Mouse (Mus musculus) C2C12 (cell line): ENCODE results near the gene Map4.

Experiments used
- CTCF ChIP-seq: IDR thresholded peaks from one replicate; pipeline ENCODE4 v1.5.1; 2011; ENCODE audit not compliant: control insufficient read depth, insufficient read depth, insufficient read length
- FOSL1 ChIP-seq: IDR thresholded peaks from one replicate; pipeline ENCODE4 v1.8.0; 2011; ENCODE audit warnings: mild to moderate bottlenecking, low read length; ENCODE audit not compliant: poor library complexity, insufficient read depth, severe bottlenecking
- MAX ChIP-seq: IDR thresholded peaks from one replicate; pipeline ENCODE4 v1.6.1; 2011; ENCODE audit warnings: mild to moderate bottlenecking, control low read depth
- USF1 ChIP-seq: IDR thresholded peaks from one replicate; pipeline ENCODE4 v1.6.1; 2011; ENCODE audit warnings: low read depth, mild to moderate bottlenecking, control low read depth, moderate library complexity

GRCm38 (mm10) chr9:109917931-109918330 is 13.3 kb upstream of the Map4 start:
- TF ChIP-seq CTCF (no peak), MAX (no peak), USF1 (no peak), FOSL1 (no peak)
